Mouse (Mus musculus): Measurements from ENCODE around the gene Polr2f. TPM values are rescaled to one million over a fixed set of nuclear protein-coding genes. Genes with fewer than 3 reads are reported as not detected.
A peak's percentile ranks its signal among the peaks of the same experiment; 100 is the strongest.

Gene Polr2f
- total and polyA plus RNA-seq, 2 experiments from 2014 or later = 50.1 to 326 TPM

DNA sequence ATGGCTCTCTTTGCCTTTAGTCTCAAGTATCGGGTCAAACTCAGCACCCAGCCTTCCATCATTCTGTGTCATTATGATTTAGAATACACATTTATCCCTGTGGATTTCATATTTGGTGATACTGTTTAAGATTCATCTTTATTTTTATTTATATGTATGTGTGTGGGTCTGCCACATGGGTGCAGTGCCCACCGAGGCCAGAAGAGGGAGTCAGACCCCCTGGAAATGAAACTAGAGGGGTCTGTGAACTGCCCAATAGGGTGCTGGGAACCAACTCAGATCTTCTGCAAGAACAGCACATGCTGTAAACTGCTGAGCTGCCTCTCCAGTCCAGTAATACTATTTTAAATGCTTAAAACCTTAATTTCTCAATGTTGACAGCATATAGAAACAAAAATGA is 50.6 kb downstream of the Polr2f start:
- H3K27me3 ChIP-seq (ENCODE audit: insufficient read depth, low read length) = no peaks in the 10 kb centered on the region
- peaks cover 17% of the 10 kb centered on the region for H3K4me1 ChIP-seq (ENCODE audit: insufficient read depth, low read length)
- no peaks in the 10 kb centered on the region for H3K36me3 ChIP-seq (ENCODE audit: insufficient read depth, low read length)
- H3K27ac ChIP-seq = no peak overlapping the region
- peak; percentile 18; the same call in 1 of the 2 replicates for TF ChIP-seq CTCF (IDR thresholded peaks at IDR 0.05; ENCODE audit: low read depth)
- no peaks in the 10 kb centered on the region for H3K9me3 ChIP-seq (ENCODE audit: low read length)
- DNase-seq (ENCODE audit: low spot score) = no peak
- no peak overlapping the region for H3K4me2 ChIP-seq (ENCODE audit: low read depth, low read length)
- no peak overlapping the region for H3K9ac ChIP-seq (replicated peaks; ENCODE audit: low read length)
- no peak overlapping the region for H3K4me3 ChIP-seq (ENCODE audit: low read length)
- 97% methylated on average over 2 of the region's 2 CpGs for WGBS
- no peak for ATAC-seq

DNA sequence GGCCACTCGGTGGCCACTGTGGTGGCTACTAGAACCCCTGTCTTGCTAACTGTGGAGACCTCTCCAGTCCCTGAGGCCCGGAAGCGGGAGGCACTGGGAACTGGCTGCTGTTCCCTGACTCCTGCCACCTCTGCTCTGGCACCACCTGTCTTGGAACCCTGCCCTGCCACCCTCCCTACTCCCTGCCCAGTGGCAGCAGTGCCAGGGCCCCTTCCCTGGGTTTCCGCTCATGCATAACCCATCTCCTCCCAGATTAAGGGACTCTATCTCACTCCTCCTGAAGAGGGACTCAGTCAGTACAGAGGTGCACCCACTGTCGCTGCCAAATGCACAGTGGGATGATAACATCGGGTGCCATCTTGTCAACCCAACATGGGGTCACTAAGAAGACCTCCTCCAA is 51.6 kb downstream of the Polr2f start:
- WGBS = 55% methylated on average over 6 of the region's 6 CpGs
- Histone ChIP-seq H3K27me3 (ENCODE audit: insufficient read depth, low read length) (no peaks in the 10 kb centered on the region), H3K27ac (peak overlapping the region; percentile 90), H3K9me3 (ENCODE audit: low read length) (no peaks in the 10 kb centered on the region), H3K4me2 (ENCODE audit: low read depth, low read length) (peak overlapping the region; percentile 30), H3K9ac (replicated peaks; ENCODE audit: low read length) (no peak overlapping the region), H3K4me1 (ENCODE audit: insufficient read depth, low read length) (peaks cover 17% of the 10 kb centered on the region), H3K4me3 (ENCODE audit: low read length) (no peak overlapping the region), H3K36me3 (ENCODE audit: insufficient read depth, low read length) (no peaks in the 10 kb centered on the region)
- TF ChIP-seq CTCF (IDR thresholded peaks at IDR 0.05; ENCODE audit: low read depth) = no peak
- no peak; the same call in 1 of the 2 replicates for ATAC-seq
- DNase-seq (ENCODE audit: low spot score) = no peak

- 12% methylated on average over 27 of the region's 27 CpGs for WGBS
- no peak overlapping the region for H3K4me3 ChIP-seq (ENCODE audit: low read length)
- H3K9ac ChIP-seq (replicated peaks; ENCODE audit: low read length) = peak overlapping the region; percentile 40; the same call in 1 of the 2 replicates
- H3K27ac ChIP-seq = peak overlapping the region; percentile 90
- H3K27me3 ChIP-seq (ENCODE audit: insufficient read depth, low read length) = no peaks in the 10 kb centered on the region
- ATAC-seq (peak; percentile 85), DNase-seq (ENCODE audit: low spot score) (peak; percentile 84)
- H3K4me1 ChIP-seq (ENCODE audit: insufficient read depth, low read length) = peaks cover 17% of the 10 kb centered on the region
- TF ChIP-seq CTCF (IDR thresholded peaks at IDR 0.05; ENCODE audit: low read depth) = no peak
- H3K4me2 ChIP-seq (ENCODE audit: low read depth, low read length) = peak overlapping the region; percentile 30
- no peaks in the 10 kb centered on the region for H3K36me3 ChIP-seq (ENCODE audit: insufficient read depth, low read length)
- no peaks in the 10 kb centered on the region for H3K9me3 ChIP-seq (ENCODE audit: low read length)
Observed at GRCm38 (mm10) chr15:79192885-79193845, 52.4 kb downstream of the Polr2f start.

GRCm38 (mm10) chr15:79194048-79194447 is 53.2 kb downstream of the Polr2f start:
- H3K4me3 ChIP-seq (ENCODE audit: low read length) = no peak overlapping the region
- H3K27me3 ChIP-seq (ENCODE audit: insufficient read depth, low read length) = no peaks in the 10 kb centered on the region
- DNase-seq (ENCODE audit: low spot score) (no peak), ATAC-seq (no peak)
- H3K4me2 ChIP-seq (ENCODE audit: low read depth, low read length) = no peak overlapping the region
- no peak for TF ChIP-seq CTCF (IDR thresholded peaks at IDR 0.05; ENCODE audit: low read depth)
- peak overlapping the region; percentile 90 for H3K27ac ChIP-seq
- peaks cover 17% of the 10 kb centered on the region for H3K4me1 ChIP-seq (ENCODE audit: insufficient read depth, low read length)
- H3K9ac ChIP-seq (replicated peaks; ENCODE audit: low read length) = no peak overlapping the region
- WGBS = 81% methylated on average over 9 of the region's 9 CpGs
- no peaks in the 10 kb centered on the region for H3K36me3 ChIP-seq (ENCODE audit: insufficient read depth, low read length)
- no peaks in the 10 kb centered on the region for H3K9me3 ChIP-seq (ENCODE audit: low read length)

GRCm38 (mm10) chr15:79194946-79195345 is 54.1 kb downstream of the Polr2f start:
- Histone ChIP-seq H3K4me2 (ENCODE audit: low read depth, low read length) (no peak overlapping the region), H3K9me3 (ENCODE audit: low read length) (no peaks in the 10 kb centered on the region), H3K27me3 (ENCODE audit: insufficient read depth, low read length) (no peaks in the 10 kb centered on the region), H3K27ac (no peak overlapping the region), H3K9ac (replicated peaks; ENCODE audit: low read length) (no peak overlapping the region), H3K4me1 (ENCODE audit: insufficient read depth, low read length) (peaks cover 17% of the 10 kb centered on the region), H3K36me3 (ENCODE audit: insufficient read depth, low read length) (no peaks in the 10 kb centered on the region), H3K4me3 (ENCODE audit: low read length) (no peak overlapping the region)
- 69% methylated on average over 2 of the region's 2 CpGs for WGBS
- no peak for ATAC-seq
- no peak for DNase-seq (ENCODE audit: low spot score)
- no peak for TF ChIP-seq CTCF (IDR thresholded peaks at IDR 0.05; ENCODE audit: low read depth)

DNA sequence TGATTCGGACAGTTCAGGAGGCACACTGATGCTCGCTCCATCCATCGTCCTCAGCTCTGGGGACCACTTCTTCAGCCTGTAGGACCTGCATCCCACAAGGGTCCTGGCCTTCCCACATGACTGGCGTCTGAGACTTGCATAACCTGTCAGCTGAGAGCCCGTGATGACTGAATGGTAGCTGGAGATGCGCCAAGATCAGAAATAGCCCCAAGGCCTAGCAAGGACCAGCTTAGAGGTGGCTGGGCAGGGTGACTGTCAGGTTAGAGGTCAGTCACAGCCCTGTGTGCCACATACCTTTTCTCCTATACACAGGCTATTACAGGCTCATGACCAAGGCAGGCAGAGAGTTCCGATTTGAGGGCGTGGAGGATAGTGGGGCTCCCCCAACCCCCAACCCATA is 54.7 kb downstream of the Polr2f start:
- H3K4me1 ChIP-seq (ENCODE audit: insufficient read depth, low read length) = peaks cover 17% of the 10 kb centered on the region
- ATAC-seq (no peak), DNase-seq (ENCODE audit: low spot score) (no peak)
- no peak overlapping the region for H3K27ac ChIP-seq
- no peaks in the 10 kb centered on the region for H3K36me3 ChIP-seq (ENCODE audit: insufficient read depth, low read length)
- H3K27me3 ChIP-seq (ENCODE audit: insufficient read depth, low read length) = no peaks in the 10 kb centered on the region
- no peak overlapping the region for H3K4me2 ChIP-seq (ENCODE audit: low read depth, low read length)
- 83% methylated on average over 8 of the region's 8 CpGs for WGBS
- no peak overlapping the region for H3K4me3 ChIP-seq (ENCODE audit: low read length)
- no peaks in the 10 kb centered on the region for H3K9me3 ChIP-seq (ENCODE audit: low read length)
- H3K9ac ChIP-seq (replicated peaks; ENCODE audit: low read length) = no peak overlapping the region
- no peak for TF ChIP-seq CTCF (IDR thresholded peaks at IDR 0.05; ENCODE audit: low read depth)

Data from hindbrain, postnatal 0 days (tissue).